Mouse (Mus musculus) ES-E14 (cell line): ENCODE results near the gene Smarcd2.

ENCODE experiments used
- CHD2 ChIP-seq: IDR thresholded peaks from 2 replicates; pipeline ENCODE4 v1.6.1; 2014; ENCODE audit warnings: mild to moderate bottlenecking, low read depth, low read length, inconsistent platforms
- HCFC1 ChIP-seq: IDR thresholded peaks from 2 replicates; pipeline ENCODE4 v1.6.1; 2012; ENCODE audit warnings: low read length, inconsistent platforms, borderline replicate concordance; ENCODE audit not compliant: insufficient read depth
- MAFK ChIP-seq: IDR thresholded peaks from 2 replicates; pipeline ENCODE4 v1.6.1; 2014; ENCODE audit warnings: mild to moderate bottlenecking, low read depth, low read length, inconsistent platforms; ENCODE audit not compliant: insufficient read depth
- ZC3H11A ChIP-seq: IDR thresholded peaks from 2 replicates; pipeline ENCODE4 v1.6.1; 2012; ENCODE audit warnings: low read depth, mild to moderate bottlenecking, inconsistent platforms, low read length, borderline replicate concordance
- ZNF384 ChIP-seq: IDR thresholded peaks from 2 replicates; pipeline ENCODE4 v1.6.1; 2012; ENCODE audit warnings: low read depth, low read length, inconsistent platforms

GRCm38 (mm10) chr11:106220603-106221002 is 52.2 kb downstream of the Smarcd2 start:
- TF ChIP-seq ZNF384 (no peak), ZC3H11A (no peak), CHD2 (no peak), MAFK (no peak), HCFC1 (no peak)
